Mouse (Mus musculus): ENCODE results near the gene Git1.

DNA sequence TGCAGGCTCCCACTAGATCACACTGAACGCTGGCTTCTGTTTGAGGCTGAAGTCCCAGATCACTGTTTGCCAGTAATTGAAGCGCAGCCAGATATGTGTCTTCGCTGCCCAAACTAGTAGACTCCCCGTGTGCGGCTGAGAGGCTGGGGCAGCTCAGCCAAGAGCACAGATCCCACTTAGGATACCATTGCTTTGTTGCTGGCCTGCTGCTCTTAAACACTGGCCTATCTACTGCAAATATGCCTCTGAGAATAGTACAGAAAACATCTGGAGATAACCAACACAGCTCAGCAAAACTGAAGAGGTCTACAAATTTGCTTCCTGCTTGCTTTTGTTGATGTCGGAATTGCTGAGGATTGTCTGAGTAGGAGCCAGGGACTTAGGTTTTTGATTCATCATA is 36.5 kb upstream of the Git1 start:
- TF ChIP-seq POLR2A (IDR thresholded peaks at IDR 0.05; ENCODE audit: insufficient read depth, low read depth, low read length) = no peak
- TF ChIP-seq CTCF (IDR thresholded peaks at IDR 0.05; ENCODE audit: insufficient read depth, low read depth, low read length) = no peak
